Mouse (Mus musculus) A20 (cell line): ENCODE measurements around the gene Tent5b.
A peak's percentile ranks its signal among the peaks of the same experiment; 100 is the strongest.

Source experiments
- DNase-seq: peaks from one replicate; pipeline ENCODE4 v3.0.0-alpha.2; 2011; ENCODE audit warnings: low read depth, low spot score

Gene Tent5b

DNA sequence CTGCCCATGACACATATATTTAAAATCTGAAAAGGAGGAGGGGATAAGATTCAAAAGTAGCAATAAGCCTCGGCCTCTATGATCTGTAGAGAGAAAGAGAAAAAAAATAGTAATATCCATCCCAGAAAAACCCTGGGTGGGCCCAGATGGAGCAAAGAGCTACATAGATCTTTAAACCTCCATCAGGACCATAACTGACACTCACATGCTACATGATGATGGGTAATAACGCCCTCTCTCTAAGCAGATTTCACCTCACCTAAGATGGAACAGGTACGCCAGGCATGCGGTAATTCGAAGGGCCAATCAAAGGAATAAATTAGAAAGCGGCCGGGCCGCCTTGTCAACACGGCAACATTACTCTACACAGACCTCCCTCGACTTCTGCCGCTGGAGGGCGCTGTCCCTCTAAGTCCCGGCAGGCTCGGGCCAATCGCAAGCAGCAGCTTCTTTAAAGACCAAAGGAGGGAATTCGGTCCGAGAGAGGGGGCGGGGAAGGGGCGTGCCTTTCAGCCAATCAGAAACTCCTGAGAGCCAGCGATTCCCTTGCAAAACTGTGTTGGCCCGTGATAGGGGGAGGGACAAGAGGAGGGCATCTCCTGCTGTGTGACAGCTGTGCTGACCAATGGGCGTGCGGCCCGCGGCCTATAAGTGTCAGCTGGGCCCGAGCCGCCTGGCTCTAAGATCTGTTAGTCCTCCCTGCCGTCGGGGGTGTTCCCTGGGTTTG, at the start of gene Tent5b:
Gene Tent5b (plus strand): TSS at position 675 of the 727 bp plus-strand sequence.
- peak; percentile 97 for DNase-seq

DNA sequence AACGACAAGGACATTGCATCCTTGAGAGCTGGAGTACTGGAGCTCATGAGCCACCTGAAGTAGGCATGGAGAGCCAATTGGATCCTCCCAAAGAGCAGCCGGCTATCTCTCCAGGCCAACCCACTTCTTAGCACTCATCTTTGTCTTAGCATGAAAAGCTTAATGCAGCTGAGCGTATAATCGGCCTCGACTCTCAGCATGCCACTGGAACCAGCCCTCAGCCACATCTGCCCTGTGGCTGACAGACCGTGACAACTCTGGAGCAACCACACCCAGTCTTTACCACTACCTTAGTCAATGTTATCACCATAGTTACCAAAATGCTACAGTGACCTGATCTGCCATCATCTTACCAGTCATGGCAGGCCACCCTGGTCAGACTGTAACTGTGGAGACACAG, 48.4 kb upstream of the Tent5b start:
- no peak for DNase-seq

DNA sequence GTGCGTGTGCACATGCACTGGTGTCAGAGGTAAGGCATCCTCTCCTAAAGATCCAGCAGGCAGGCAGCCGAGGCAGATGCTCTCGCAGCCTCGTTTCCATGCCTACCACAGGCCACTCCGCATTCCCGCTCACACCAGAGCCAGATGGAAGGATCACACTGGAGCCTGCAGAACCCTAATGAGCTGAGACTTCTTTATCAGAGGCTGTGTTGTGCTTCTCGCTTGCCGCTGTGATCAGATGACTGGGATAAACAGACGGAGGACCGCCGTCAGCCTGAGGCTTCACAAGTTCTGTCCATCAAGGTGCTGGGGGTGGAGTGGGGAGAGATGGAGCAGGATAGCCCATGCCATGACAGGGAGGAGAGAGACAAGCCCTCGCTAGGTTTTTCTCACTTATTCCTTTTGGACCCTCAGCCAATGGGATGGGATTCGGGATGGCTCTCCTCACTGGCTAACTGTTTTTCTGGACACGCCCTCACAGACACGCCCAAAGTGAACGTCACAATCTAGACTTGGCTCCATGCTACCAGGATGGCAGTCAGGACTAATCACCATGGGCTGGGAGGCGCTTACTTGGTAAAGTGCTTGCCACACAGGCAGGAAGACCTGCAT, 47.3 kb upstream of the Tent5b start:
- no peak for DNase-seq

DNA sequence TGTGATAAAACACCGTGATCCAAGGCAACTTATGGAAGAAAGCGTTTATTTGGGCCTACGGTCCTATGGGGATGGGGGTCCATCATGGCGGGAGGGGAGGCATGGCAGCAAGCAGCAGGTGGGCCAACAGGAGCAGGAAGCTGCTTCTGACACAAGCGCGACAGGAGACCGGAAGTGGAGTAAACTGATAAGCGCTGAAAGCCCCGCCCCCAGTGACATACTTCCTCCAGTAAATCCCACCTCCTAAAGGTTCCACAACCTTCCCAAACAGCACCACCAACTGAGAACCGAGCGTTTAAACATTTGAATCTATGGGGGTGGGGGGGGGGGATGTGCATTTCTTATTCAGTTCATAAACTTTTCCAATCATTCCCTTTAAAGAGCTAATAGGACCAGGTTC, 44.0 kb upstream of the Tent5b start:
- no peak for DNase-seq

DNA sequence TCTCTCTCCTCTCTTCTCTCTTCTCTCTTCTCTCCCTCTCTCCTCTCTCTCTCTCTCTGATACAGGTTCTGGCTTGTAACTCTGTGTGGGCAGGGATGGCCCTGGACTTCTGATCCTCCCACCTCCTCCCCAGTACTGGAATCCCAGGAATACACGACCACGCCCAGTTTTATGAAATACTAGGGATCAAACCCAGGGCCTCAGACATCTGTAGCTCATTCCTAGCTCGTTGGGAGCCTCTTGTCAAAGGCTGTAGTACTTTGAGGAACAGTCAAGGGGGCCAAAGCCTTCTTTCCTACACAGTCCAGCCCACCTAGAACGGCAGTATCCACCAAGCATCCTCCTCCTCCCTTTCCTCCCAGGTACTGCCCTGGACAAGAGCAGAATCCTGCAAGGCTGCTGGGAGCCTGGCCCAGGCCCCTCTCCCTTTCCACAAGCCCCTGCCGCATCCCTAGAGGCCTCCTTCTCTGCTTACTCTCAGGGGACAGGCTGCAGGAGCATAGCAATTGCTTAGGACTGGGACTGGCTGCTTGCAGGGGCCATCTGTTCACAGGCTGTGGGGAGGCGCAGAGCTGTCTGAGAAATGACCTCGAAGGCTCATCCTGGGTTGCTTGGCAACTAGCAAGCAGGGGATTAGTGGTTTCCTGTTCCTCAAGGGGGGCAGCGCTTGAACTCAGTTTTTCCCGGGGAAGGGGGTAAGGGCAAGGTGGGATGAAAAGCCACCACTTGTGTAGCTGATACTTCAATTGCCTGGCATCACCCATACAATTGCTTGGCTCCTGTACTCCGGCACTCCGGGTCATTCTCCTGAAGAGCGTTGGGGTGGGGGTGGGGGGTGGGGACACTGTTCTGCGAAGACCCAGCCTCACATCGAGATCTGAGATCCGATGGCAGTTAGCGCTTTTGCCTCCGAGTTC, 40.2 kb upstream of the Tent5b start:
- no peak for DNase-seq

DNA sequence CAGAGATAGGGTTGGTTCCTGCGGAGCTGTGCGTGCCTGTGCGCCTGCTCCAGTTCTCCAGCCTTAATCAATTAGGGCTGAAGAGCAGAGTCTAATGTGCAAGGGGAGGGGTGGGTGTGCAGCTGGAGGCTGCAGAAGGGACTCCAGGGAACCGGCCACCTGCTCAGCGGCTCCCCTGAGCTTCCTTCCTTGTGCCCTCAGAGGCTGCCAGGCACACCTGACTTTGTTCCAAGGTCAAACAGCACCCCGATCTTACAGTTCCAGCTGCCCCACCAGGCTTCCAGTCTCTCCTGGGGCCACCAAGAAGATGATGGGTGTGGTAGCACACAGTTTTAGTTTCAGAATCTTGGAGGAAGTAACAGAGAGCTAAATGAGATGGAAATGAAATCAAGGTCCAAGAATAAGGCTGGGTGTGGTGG, 39.5 kb upstream of the Tent5b start:
- DNase-seq, result peak; percentile 73

DNA sequence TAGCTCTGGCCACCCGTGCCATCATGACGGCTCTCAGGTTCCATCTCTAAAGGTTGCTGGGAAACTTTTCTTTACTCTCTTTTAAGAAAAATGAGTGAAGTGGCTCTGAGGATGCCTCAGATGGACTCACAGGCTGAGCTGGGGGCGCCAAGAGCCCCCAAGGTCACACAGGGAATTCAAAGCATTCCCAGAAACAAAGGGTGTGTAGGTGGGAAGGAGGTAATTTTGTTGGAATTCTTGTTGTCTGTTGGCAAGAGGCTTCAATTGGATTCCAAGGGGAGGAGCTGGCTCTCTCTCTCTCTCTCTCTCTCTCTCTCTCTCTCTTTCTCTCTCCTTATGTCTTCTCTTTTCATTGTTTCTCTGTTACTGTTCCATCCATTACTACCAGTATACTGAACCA, 37.7 kb upstream of the Tent5b start:
- DNase-seq, result no peak

DNA sequence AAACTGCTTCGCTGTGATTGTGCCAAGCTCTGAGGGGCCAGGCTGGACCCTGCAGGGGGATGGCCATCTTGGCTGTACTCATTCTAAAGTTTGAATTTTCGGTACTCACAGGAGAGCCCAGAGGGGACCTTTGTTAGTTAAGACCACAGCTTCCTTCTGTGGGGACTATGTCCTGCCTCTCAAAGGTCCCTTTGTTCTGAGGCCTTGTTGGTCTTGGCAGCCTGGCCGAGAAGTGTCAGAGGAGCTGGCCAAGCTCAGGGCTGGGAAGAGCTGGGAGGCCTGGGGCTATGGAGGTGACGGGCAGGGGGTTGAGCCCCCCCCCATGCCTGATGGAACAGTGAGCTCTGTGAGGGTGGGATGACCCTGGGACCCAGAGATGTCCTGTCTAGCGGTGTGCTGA, 36.8 kb upstream of the Tent5b start:
- DNase-seq, result no peak

DNA sequence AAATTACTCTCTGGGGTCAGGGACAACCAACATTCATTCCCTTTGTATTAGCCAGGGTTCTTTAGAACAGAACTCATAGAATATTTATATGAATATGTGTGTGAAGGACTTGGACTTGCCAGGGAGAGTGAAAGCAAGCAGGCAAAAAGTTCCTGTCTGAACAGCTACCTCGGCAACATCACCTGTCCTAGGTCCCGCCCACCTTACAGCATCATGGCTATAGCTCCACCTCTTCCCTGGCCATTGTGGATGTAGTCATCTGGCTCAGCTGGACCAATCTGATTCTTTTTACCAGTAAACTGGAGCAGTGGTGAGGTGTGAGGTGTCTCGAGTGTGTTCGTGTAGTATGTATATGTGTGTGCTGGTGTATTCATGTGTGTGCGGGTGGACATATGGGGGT, 34.2 kb upstream of the Tent5b start:
- no peak for DNase-seq

DNA sequence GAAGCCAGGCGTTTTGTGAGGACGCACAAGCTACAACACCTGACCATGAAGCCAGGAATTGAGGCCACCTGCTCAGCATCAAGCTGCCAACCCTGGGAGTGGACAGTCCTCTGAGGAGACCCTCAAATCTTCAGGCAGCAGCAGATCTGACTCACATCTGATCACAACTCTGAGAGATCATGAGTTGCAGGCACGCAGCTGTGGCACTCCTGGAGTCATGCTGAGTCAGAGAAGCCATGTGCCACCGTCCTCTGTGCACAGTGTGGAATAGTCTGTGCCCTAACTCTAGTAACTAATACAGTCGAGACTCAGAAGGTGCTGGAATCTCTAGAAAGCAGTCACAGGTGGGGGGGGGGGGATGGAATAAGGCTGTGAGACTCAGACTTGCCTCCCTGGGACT, 32.6 kb upstream of the Tent5b start:
- peak; percentile 37 for DNase-seq

DNA sequence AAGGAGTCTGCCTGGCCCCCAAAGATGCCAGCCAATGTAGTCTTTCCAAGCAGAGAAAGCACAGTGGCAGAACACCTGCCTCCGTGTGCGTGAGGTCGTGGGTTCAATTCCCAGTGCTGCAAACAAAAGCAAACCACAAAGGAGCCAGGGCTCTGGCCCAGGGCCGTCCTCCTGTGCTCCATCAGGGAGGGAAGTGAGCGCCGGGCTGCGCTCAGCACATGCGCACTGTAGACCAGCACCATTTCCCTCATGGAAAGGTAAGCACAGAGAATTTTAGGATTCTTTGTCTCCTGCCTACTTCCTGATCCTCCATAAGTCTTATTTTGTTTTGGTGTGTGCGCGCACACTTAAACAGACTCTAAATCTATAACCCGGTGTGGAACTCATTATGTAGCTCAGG, 32.0 kb upstream of the Tent5b start:
- no peak for DNase-seq

DNA sequence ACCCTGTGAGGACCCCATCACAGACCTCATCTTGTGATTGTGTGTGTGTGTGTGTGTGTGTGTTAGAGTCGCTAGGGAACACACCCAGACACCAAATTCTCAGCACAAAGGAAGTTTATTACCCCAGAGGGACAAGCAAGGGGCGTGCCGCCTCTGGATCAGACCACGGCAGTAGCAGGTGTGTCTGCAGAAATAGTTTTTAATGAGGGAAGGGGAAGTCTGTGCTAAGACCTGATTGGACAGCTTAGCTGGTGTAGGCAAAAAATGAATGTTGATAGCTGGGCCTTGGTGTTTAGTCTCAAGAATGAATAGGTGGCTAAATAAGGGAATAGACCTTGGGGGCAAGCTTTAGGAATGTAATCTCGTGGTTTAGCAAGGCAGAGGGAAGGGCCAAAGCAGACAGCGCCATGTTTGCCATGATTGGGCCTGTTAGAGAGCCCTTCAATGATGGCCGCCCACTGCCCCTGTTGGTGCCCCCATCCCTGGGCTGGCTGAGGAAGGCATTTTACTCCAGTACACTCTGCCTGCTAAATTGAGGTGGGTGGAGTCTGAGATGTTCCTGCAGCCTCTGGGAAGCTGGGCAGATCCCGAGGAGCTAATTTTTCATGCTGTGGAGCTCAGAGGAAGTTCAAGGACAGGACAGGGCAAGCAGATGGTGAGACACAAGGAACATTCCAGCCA, 31.1 kb upstream of the Tent5b start:
- DNase-seq, result peak; percentile 91

DNA sequence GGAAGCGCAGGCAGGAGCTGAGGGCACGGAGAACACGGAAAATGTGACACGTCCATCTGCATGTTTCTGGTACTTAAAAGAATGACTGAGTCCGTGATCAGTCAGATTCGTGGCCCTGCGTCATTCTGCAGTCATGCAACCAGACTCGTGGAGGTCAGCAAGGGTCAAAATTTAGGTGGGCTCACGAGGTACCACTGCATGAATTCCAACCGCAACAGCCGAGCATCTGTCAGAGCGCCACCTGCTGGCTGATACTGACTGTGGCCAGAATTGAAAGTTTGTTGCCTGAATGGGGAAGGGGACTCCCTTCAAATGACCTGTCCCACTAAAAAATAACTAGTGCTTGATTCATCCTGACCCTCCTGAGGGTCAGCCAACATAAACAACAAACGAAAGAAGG, 30.2 kb upstream of the Tent5b start:
- peak; percentile 71 for DNase-seq

DNA sequence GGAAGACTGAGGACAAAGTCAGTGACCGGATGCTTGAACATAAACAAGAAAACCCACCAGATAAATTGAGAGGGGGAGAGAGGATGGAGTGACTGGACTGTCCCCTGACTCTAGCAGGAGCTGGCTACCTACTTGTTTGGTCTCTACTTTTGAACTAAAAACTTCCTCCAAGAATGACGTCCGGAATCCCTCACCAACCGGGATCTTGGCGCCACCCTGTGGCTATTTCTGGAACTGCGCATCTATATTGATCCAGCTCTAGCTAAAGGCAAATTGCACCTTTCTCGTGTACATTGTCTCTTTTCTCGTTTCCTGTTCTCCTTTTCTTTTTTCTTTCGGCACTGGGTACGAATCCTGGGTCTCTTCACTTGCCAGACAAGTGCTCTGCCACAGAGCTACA, 28.4 kb upstream of the Tent5b start:
- peak; percentile 81 for DNase-seq

DNA sequence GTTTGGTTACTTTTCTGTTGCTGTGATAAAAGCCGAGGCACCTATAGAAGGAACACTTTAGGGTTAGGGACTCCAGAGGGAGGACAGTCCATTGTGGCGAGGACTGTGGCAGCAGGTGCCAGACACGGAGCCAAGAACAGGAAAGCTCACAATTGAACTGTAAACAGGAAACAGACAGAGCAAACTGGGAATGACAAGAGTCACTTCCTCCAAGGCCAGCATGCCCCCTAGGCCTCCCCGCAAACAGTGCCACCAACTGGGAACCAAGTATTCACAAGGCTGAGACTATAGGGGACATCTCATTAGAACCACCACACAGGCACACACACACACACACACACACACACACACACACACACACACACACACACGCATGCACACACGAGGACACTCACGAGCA, 27.5 kb upstream of the Tent5b start:
- no peak for DNase-seq

DNA sequence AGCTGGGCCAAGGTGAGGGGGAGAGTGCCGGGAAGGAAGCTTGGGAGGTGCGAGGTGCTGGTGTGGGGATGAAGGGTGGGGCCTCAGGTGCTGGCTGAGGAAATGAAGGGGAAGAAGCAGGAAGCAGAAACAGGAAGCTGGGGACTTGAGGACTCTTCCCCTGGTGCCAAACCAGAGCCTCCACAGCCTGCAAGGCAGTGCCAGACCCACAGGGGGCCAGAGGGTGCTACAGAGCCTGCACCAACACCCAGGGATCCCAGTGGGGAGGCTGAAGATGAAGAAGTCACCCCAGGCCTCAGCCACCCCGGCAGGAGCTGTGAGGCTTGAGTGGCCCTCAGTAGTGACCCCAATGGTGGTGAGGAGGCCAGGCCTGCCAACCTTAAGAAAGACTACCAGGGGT, 21.9 kb upstream of the Tent5b start:
- peak; percentile 53 for DNase-seq

DNA sequence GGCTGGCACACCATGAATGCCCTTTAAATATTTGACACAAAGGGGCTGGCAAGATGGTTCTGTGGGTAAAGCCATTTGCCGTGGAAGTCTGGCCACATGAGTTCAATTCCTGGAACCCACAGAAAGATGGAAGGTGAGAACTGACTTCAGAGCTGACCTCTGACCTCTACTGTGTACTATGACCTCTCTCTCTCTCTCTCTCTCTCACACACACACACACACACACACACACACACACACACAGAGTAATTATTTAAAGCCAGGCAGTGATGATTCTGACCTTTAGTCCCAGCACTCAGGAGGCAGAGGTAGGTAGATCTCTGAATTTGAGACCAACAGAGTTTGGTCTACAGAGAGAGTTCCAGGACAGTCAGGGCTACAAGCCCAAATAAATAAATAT, 19.9 kb upstream of the Tent5b start:
- DNase-seq, result no peak

DNA sequence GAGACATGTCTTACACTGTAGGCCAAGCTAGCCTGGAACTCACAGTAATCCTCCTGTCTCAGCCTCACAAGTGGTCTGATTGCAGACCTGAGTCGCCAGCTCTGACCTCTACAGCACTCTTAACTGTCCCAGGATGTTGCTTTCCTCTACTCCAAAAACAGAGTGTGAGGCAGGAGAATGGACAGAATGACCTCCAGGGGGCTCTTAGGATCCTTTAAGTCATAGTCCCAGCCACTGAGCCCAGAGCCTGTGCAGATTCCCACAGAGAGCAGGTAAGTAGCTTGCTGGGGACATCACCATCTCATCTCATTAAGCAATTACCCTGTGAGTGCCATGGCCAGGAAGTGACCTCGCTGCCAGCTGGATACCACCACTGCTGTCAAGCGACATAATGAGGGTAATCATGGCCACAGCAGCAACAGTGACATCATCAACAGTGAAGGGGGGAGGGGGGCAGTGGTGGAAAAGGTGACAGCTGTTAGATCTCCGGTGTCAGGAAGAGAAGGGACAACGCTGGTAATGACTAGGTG, 19.1 kb upstream of the Tent5b start:
- DNase-seq, result no peak

DNA sequence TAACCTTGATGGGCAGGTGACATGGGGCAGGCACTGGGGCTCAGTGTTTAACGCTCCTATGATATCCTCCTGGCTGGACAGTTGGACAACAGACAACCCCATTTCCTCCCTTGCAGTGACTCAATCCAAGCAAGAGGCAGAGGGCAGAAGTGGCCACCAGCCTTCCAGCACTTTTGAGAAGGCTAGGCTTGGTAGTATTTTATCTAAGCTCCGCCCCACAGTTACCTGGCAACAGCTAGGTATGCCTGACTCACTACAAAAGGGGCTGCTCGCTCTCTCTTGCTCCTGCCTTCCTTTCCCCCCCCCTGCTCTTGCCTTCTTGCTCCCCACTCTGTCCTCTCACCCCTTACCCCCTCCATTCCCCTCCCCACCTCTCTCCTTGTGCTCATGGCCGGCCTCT, 18.6 kb upstream of the Tent5b start:
- no peak for DNase-seq

DNA sequence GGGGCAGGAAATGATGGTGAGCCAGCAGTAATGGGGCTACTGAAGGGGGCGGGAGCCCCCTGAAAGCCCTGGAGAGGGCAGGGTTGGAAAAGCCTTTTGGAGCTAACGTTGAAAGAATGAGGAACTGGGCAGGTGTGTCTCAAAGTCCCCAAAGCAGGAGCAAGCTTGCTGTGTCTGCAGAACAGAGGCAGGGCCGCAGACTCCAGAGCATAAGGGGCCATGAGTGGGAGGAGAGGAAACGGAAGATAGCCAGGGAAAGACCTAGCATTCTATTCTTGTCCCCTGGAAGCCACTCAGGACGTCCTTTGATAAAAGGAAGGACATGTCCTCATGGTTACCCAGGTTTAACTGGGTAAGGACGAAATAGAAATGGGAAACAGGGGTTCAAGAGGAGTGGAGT, 16.7 kb upstream of the Tent5b start:
- DNase-seq, result no peak

DNA sequence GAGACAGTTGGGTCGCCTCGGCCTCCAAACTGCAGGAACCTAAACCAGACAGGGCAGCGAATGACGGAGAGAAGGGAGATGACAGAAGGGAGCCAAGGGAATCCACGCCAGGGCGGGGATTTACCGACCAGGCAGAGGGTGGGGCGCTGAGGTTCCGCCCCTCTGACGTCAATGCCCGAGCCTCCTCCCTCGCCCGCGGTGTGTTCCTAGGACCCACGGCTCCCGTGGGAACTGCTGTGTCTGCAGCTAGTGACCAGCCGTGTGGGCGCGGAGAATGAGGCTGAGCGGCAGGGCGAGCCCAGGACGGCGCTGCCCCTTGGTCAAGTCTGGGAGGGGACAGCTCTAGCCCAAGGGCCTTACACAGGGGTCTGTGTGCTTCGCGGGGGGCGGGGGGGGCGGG, 11.9 kb upstream of the Tent5b start:
- DNase-seq, result peak; percentile 56

DNA sequence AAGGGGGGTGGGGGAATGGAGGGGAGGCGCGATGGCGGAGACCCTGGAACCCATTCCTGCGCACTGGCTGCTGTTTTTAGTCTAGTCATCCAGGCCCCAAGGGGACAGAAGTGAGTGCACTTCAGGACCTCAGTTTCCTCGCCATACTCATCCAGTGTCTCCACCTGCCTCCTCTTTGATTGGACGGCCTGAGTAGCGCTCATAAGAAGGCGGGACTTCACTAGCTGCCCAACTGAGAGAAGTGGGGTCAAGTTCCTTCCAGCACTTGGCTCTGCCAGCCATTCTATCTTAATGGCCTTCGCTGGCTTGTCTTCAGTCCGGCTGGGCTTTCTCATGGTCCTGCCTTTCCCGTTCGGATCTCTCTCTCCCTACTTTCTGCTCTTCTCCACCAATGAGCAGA, 10.8 kb upstream of the Tent5b start:
- no peak for DNase-seq
